Mouse (Mus musculus): ENCODE data around the gene Farp2. TPM values are rescaled to one million over a fixed set of nuclear protein-coding genes. Genes with fewer than 3 reads are reported as not detected.

Gene Farp2
- total and polyA plus RNA-seq, 2 experiments from 2014 or later, result 2.9 to 8.8 TPM

- DNase-seq (ENCODE audit: low spot score) (no peak), ATAC-seq (no peak)
- 100% methylated on average over 1 of the region's 1 CpGs for WGBS
- peaks cover 83% of the 10 kb centered on the region for H3K36me3 ChIP-seq (ENCODE audit: insufficient read depth, low read length)
- H3K27me3 ChIP-seq (ENCODE audit: insufficient read depth, low read length), result no peaks in the 10 kb centered on the region
- TF ChIP-seq CTCF (IDR thresholded peaks at IDR 0.05; ENCODE audit: low read depth), result no peak
- no peaks in the 10 kb centered on the region for H3K4me1 ChIP-seq (ENCODE audit: insufficient read depth, low read length)
- no peak overlapping the region for H3K4me3 ChIP-seq (ENCODE audit: low read length)
- no peaks in the 10 kb centered on the region for H3K9me3 ChIP-seq (ENCODE audit: low read length)
- no peak overlapping the region for H3K27ac ChIP-seq
- no peak overlapping the region for H3K9ac ChIP-seq (replicated peaks; ENCODE audit: low read length)
- H3K4me2 ChIP-seq (ENCODE audit: low read depth, low read length), result no peak overlapping the region
Measured at GRCm38 (mm10) chr1:93624502-93624901, 112.6 kb downstream of the Farp2 start.

DNA sequence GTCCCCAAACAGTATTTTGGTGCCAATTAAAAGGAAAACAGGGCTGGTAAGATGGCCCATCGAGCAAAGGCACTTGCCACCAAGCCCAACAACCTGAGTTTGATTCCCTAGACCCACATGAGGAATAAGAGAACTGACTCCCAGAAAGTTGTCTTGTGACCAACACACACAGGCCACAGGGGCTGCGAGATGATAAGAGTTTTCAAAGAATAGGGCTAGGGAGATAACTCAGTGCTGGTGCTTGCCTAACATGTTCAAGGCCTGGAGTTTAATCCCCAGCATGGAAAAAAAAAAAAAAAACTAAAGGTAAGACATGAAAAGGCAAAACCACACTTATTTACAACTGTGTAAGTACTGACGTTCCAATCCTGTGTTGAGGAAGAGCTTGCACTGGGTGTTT lies 118.9 kb downstream of the Farp2 start:
- DNase-seq (ENCODE audit: low spot score), result no peak
- no peak overlapping the region for H3K27ac ChIP-seq
- 95% methylated on average over 3 of the region's 3 CpGs for WGBS
- H3K4me1 ChIP-seq (ENCODE audit: insufficient read depth, low read length), result peaks cover 9% of the 10 kb centered on the region
- no peaks in the 10 kb centered on the region for H3K27me3 ChIP-seq (ENCODE audit: insufficient read depth, low read length)
- no peak overlapping the region for H3K9ac ChIP-seq (replicated peaks; ENCODE audit: low read length)
- no peak overlapping the region for H3K4me3 ChIP-seq (ENCODE audit: low read length)
- no peak for ATAC-seq
- H3K9me3 ChIP-seq (ENCODE audit: low read length), result no peaks in the 10 kb centered on the region
- peaks cover 31% of the 10 kb centered on the region for H3K36me3 ChIP-seq (ENCODE audit: insufficient read depth, low read length)
- no peak for TF ChIP-seq CTCF (IDR thresholded peaks at IDR 0.05; ENCODE audit: low read depth)
- H3K4me2 ChIP-seq (ENCODE audit: low read depth, low read length), result no peak overlapping the region

- H3K4me2 ChIP-seq (ENCODE audit: low read depth, low read length), result no peak overlapping the region
- WGBS, result 88% methylated on average over 3 of the region's 3 CpGs
- ATAC-seq, result no peak
- no peak overlapping the region for H3K9ac ChIP-seq (replicated peaks; ENCODE audit: low read length)
- peaks cover 13% of the 10 kb centered on the region for H3K36me3 ChIP-seq (ENCODE audit: insufficient read depth, low read length)
- no peak overlapping the region for H3K27ac ChIP-seq
- no peak for DNase-seq (ENCODE audit: low spot score)
- no peak overlapping the region for H3K4me3 ChIP-seq (ENCODE audit: low read length)
- H3K4me1 ChIP-seq (ENCODE audit: insufficient read depth, low read length), result peaks cover 13% of the 10 kb centered on the region
- no peak for TF ChIP-seq CTCF (IDR thresholded peaks at IDR 0.05; ENCODE audit: low read depth)
- H3K27me3 ChIP-seq (ENCODE audit: insufficient read depth, low read length), result no peaks in the 10 kb centered on the region
- H3K9me3 ChIP-seq (ENCODE audit: low read length), result no peaks in the 10 kb centered on the region
Measured at GRCm38 (mm10) chr1:93632723-93633122, 120.8 kb downstream of the Farp2 start.

DNA sequence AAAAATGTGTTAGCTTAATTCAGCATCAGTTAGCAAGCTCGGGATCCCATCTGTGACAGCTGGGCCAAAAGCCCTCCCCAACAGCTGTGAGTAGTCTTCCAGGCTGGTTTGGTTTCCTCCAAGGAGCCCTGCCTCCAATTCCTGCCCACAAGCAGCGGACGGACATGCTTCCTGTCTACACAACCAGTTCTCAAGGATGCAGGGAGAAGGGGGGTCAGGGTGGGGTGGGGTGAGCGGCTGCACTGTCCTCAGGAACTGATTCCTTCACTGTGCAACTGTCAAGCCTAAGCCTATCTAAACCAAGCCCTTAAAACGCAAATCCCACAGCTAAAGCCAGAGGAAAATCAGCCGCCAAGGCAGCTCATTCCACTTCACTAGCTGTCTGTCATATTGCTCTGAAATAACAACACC lies 122.6 kb downstream of the Farp2 start:
- WGBS, result 4% methylated on average over 6 of the region's 6 CpGs
- DNase-seq (ENCODE audit: low spot score), result peak; percentile 49

DNA sequence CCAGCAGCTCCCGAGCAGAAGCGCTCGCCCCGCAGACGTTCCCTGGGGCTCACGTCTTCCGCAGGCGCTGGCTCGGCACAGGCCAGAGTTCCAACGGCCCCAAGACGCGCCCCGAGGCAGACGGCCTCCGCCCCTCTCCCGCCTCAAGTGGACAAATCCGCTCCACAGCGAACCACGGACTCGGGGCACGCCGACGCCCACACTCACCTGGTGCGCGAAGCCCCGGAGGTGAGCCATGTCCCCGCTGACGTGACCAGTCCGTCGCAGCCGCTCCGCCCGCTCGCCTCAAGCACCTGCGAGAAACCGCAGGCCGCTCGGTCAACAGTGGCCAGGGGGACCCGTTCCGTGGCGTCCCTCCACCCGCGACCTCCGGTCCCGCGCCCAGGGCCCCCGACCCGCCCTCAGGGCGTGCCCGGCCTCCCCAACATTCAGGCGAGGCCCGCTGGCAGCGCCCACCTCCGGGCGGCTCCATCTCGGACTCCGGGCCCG lies 123.3 kb downstream of the Farp2 start:
- Histone ChIP-seq H3K9me3 (ENCODE audit: low read length) (no peaks in the 10 kb centered on the region), H3K27me3 (ENCODE audit: insufficient read depth, low read length) (no peaks in the 10 kb centered on the region), H3K4me2 (ENCODE audit: low read depth, low read length) (peak overlapping the region; percentile 85), H3K4me1 (ENCODE audit: insufficient read depth, low read length) (peaks cover 13% of the 10 kb centered on the region), H3K36me3 (ENCODE audit: insufficient read depth, low read length) (no peaks in the 10 kb centered on the region), H3K4me3 (ENCODE audit: low read length) (peak overlapping the region; percentile 96), H3K9ac (replicated peaks; ENCODE audit: low read length) (peak overlapping the region; percentile 97), H3K27ac (peak overlapping the region; percentile 93)
- under 1% methylated on average over 53 of the region's 58 CpGs for WGBS
- peak; percentile 33 for TF ChIP-seq CTCF (IDR thresholded peaks at IDR 0.05; ENCODE audit: low read depth)
- ATAC-seq (peak; percentile 50; the same call in 1 of the 2 replicates), DNase-seq (ENCODE audit: low spot score) (peak; percentile 53)

More for the DNA sequence above, 122.6 kb downstream of the Farp2 start:
- Histone ChIP-seq H3K4me2 (ENCODE audit: low read depth, low read length) (peak overlapping the region; percentile 85), H3K9me3 (ENCODE audit: low read length) (no peaks in the 10 kb centered on the region), H3K27me3 (ENCODE audit: insufficient read depth, low read length) (no peaks in the 10 kb centered on the region), H3K9ac (replicated peaks; ENCODE audit: low read length) (peak overlapping the region; percentile 97), H3K4me1 (ENCODE audit: insufficient read depth, low read length) (peaks cover 13% of the 10 kb centered on the region), H3K4me3 (ENCODE audit: low read length) (peak overlapping the region; percentile 96), H3K27ac (peak overlapping the region; percentile 93), H3K36me3 (ENCODE audit: insufficient read depth, low read length) (no peaks in the 10 kb centered on the region)
- ATAC-seq, result no peak
- no peak for TF ChIP-seq CTCF (IDR thresholded peaks at IDR 0.05; ENCODE audit: low read depth)

GRCm38 (mm10) chr1:93635580-93636192 lies 123.8 kb downstream of the Farp2 start:
- H3K4me1 ChIP-seq (ENCODE audit: insufficient read depth, low read length), result peaks cover 13% of the 10 kb centered on the region
- WGBS, result under 1% methylated on average over 42 of the region's 44 CpGs
- H3K4me2 ChIP-seq (ENCODE audit: low read depth, low read length), result peak overlapping the region; percentile 85
- no peak for TF ChIP-seq CTCF (IDR thresholded peaks at IDR 0.05; ENCODE audit: low read depth)
- H3K36me3 ChIP-seq (ENCODE audit: insufficient read depth, low read length), result no peaks in the 10 kb centered on the region
- H3K27me3 ChIP-seq (ENCODE audit: insufficient read depth, low read length), result no peaks in the 10 kb centered on the region
- ATAC-seq (peak; percentile 98), DNase-seq (ENCODE audit: low spot score) (peak; percentile 100)
- peak overlapping the region; percentile 93 for H3K27ac ChIP-seq
- no peaks in the 10 kb centered on the region for H3K9me3 ChIP-seq (ENCODE audit: low read length)
- peak overlapping the region; percentile 97 for H3K9ac ChIP-seq (replicated peaks; ENCODE audit: low read length)
- peak overlapping the region; percentile 96 for H3K4me3 ChIP-seq (ENCODE audit: low read length)
